Mouse (Mus musculus): ENCODE data around the gene Flg. TPM values are rescaled to one million over a fixed set of nuclear protein-coding genes. Genes with fewer than 3 reads are reported as not detected.

Gene Flg
- not detected in 2 replicates for polyA plus RNA-seq (2014; fragmentation: Nextera tagmentation; extraction: Ambion mirVana)

- Histone ChIP-seq H3K4me1 (replicated peaks; ENCODE audit: control insufficient read depth, insufficient read depth, low read length) (no peaks in the 10 kb centered on the region), H3K9me3 (ENCODE audit: control insufficient read depth, low read length) (no peaks in the 10 kb centered on the region), H3K9ac (no peak within 1 kb of the TSS), H3K27me3 (ENCODE audit: control insufficient read depth, insufficient read depth, low read length) (no peaks in the 10 kb centered on the region), H3K4me3 (replicated peaks; ENCODE audit: low read length) (no peak within 1 kb of the TSS), H3K4me2 (replicated peaks) (no peak within 1 kb of the TSS), H3K27ac (no peak within 1 kb of the TSS), H3K36me3 (replicated peaks; ENCODE audit: control insufficient read depth, insufficient read depth) (no peaks in the 10 kb centered on the region)
- WGBS = 89% methylated on average over 2 of the region's 2 CpGs
- DNase-seq (ENCODE audit: low spot score) = no peak
- no peak for ATAC-seq (ENCODE audit: low FRiP score)
Observed at GRCm38 (mm10) chr3:93273223-93273622, at the start of gene Flg. Gene Flg (plus strand): TSS chr3:93273523.

GRCm38 (mm10) chr3:93297542-93297941 is 24.2 kb downstream of the Flg start:
- Histone ChIP-seq H3K4me3 (replicated peaks; ENCODE audit: low read length) (no peak overlapping the region), H3K4me2 (replicated peaks) (no peak overlapping the region), H3K9me3 (ENCODE audit: control insufficient read depth, low read length) (no peaks in the 10 kb centered on the region), H3K9ac (no peak overlapping the region), H3K27ac (no peak overlapping the region), H3K36me3 (replicated peaks; ENCODE audit: control insufficient read depth, insufficient read depth) (no peaks in the 10 kb centered on the region), H3K27me3 (ENCODE audit: control insufficient read depth, insufficient read depth, low read length) (no peaks in the 10 kb centered on the region), H3K4me1 (replicated peaks; ENCODE audit: control insufficient read depth, insufficient read depth, low read length) (no peaks in the 10 kb centered on the region)
- no peak for ATAC-seq (ENCODE audit: low FRiP score)
- no peak for DNase-seq (ENCODE audit: low spot score)
- 93% methylated on average over 2 of the region's 2 CpGs for WGBS

GRCm38 (mm10) chr3:93299832-93300231 is 26.5 kb downstream of the Flg start:
- Histone ChIP-seq H3K4me3 (replicated peaks; ENCODE audit: low read length) (no peak overlapping the region), H3K9me3 (ENCODE audit: control insufficient read depth, low read length) (0 out of 2 replicates have a peak, but pooled peaks cover 4% of the 10 kb centered on the region), H3K27me3 (ENCODE audit: control insufficient read depth, insufficient read depth, low read length) (no peaks in the 10 kb centered on the region), H3K4me1 (replicated peaks; ENCODE audit: control insufficient read depth, insufficient read depth, low read length) (no peaks in the 10 kb centered on the region), H3K4me2 (replicated peaks) (no peak overlapping the region), H3K27ac (no peak overlapping the region), H3K36me3 (replicated peaks; ENCODE audit: control insufficient read depth, insufficient read depth) (no peaks in the 10 kb centered on the region), H3K9ac (no peak overlapping the region)
- 87% methylated on average over 6 of the region's 6 CpGs for WGBS
- ATAC-seq (ENCODE audit: low FRiP score) (no peak), DNase-seq (ENCODE audit: low spot score) (no peak)

DNA sequence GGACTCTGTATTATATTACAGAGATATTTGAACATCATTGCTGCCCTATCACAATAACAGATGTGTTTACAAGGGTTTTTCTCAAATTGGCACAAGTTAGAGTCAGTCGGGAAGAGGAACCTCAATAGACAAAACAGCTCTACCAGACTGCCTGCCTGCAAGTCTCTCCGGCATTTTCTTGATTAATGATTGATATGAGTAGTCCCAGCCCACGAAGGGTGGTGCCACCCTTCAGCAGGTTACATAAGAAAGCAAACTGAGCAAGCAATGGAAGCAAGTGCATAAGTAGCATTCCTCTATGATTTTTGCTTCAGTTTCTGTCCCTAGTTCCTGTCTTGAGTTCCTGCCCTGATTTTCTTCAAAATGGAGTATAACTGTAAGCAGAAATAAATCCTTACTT is 28.6 kb downstream of the Flg start:
- DNase-seq (ENCODE audit: low spot score) = no peak
- Histone ChIP-seq H3K4me2 (replicated peaks) (no peak overlapping the region), H3K27ac (no peak overlapping the region), H3K9me3 (ENCODE audit: control insufficient read depth, low read length) (0 out of 2 replicates have a peak, but pooled peaks cover 4% of the 10 kb centered on the region), H3K9ac (no peak overlapping the region), H3K36me3 (replicated peaks; ENCODE audit: control insufficient read depth, insufficient read depth) (no peaks in the 10 kb centered on the region), H3K4me1 (replicated peaks; ENCODE audit: control insufficient read depth, insufficient read depth, low read length) (no peaks in the 10 kb centered on the region), H3K27me3 (ENCODE audit: control insufficient read depth, insufficient read depth, low read length) (no peaks in the 10 kb centered on the region), H3K4me3 (replicated peaks; ENCODE audit: low read length) (no peak overlapping the region)
- WGBS = 80% methylated on average over 3 of the region's 3 CpGs
- ATAC-seq (ENCODE audit: low FRiP score) = no peak

DNA sequence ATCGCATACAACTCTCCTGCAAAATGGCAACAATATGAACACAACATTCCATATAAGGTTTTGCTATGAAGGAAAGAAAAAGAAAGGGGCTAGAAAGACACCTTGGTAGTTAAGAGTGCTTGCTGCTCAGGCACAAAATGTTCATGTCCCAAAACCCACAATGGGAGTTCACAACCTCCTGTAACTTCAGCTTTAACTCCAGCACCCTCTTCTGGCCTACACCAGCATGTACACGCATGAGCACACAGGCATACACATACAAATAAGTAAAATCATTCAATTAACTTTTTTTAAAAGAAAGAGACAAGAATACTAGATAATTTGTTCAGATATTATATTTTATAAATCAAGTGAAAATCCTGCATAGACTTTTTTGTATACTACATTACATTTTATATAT is 32.8 kb downstream of the Flg start:
- Histone ChIP-seq H3K4me1 (replicated peaks; ENCODE audit: control insufficient read depth, insufficient read depth, low read length) (no peaks in the 10 kb centered on the region), H3K9ac (no peak overlapping the region), H3K4me3 (replicated peaks; ENCODE audit: low read length) (no peak overlapping the region), H3K4me2 (replicated peaks) (no peak overlapping the region), H3K27ac (no peak overlapping the region), H3K9me3 (ENCODE audit: control insufficient read depth, low read length) (0 out of 2 replicates have a peak, but pooled peaks cover 4% of the 10 kb centered on the region), H3K27me3 (ENCODE audit: control insufficient read depth, insufficient read depth, low read length) (no peaks in the 10 kb centered on the region), H3K36me3 (replicated peaks; ENCODE audit: control insufficient read depth, insufficient read depth) (no peaks in the 10 kb centered on the region)
- ATAC-seq (ENCODE audit: low FRiP score) (no peak), DNase-seq (ENCODE audit: low spot score) (no peak)
- WGBS = 77% methylated on average over 2 of the region's 2 CpGs

DNA sequence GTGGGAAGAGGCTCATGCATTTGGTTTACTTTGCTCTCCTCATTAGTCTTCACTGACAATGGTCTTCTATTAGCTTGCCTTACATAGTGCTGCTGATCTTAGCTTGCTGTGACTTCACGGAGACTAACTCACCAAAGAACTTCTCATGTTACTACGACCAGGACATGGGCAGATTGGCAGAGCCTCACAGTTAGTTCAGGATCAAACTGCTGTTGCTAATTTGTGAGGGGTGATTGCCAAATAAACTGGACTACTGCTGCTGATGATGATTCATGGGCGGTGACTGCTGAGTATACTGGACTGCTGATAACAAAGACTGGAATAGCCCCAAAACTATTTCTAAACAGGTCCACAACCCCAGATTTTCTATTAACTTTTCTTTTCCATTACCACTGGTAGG is 38.0 kb downstream of the Flg start:
- H3K36me3 ChIP-seq (replicated peaks; ENCODE audit: control insufficient read depth, insufficient read depth) = no peaks in the 10 kb centered on the region
- ATAC-seq (ENCODE audit: low FRiP score) (no peak), DNase-seq (ENCODE audit: low spot score) (no peak)
- H3K4me2 ChIP-seq (replicated peaks) = no peak overlapping the region
- 82% methylated on average over 3 of the region's 3 CpGs for WGBS
- no peaks in the 10 kb centered on the region for H3K27me3 ChIP-seq (ENCODE audit: control insufficient read depth, insufficient read depth, low read length)
- H3K4me3 ChIP-seq (replicated peaks; ENCODE audit: low read length) = no peak overlapping the region
- no peaks in the 10 kb centered on the region for H3K9me3 ChIP-seq (ENCODE audit: control insufficient read depth, low read length)
- no peak overlapping the region for H3K9ac ChIP-seq
- H3K4me1 ChIP-seq (replicated peaks; ENCODE audit: control insufficient read depth, insufficient read depth, low read length) = no peaks in the 10 kb centered on the region
- no peak overlapping the region for H3K27ac ChIP-seq

DNA sequence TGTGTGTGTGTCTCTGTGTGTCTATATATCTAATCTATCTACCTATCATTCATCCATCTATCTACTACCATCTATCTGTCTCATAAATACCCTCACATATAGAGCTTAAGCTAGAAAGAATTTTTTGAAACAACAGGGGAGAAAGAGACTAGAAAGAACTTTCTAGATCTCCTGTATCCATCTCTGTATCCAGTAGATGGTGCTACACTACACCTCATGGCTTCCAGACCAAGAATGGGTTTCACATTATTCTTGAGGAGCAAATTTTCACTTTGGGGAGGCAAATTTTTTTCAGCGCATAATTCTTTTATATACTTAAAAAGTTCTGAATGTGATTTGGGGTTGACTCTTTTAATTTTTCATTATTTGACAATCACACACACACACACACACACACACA is 41.1 kb downstream of the Flg start:
- Histone ChIP-seq H3K9me3 (ENCODE audit: control insufficient read depth, low read length) (no peaks in the 10 kb centered on the region), H3K4me3 (replicated peaks; ENCODE audit: low read length) (no peak overlapping the region), H3K36me3 (replicated peaks; ENCODE audit: control insufficient read depth, insufficient read depth) (no peaks in the 10 kb centered on the region), H3K4me2 (replicated peaks) (no peak overlapping the region), H3K9ac (no peak overlapping the region), H3K27me3 (ENCODE audit: control insufficient read depth, insufficient read depth, low read length) (no peaks in the 10 kb centered on the region), H3K27ac (no peak overlapping the region), H3K4me1 (replicated peaks; ENCODE audit: control insufficient read depth, insufficient read depth, low read length) (no peaks in the 10 kb centered on the region)
- DNase-seq (ENCODE audit: low spot score) (no peak), ATAC-seq (ENCODE audit: low FRiP score) (no peak)
- WGBS = 97% methylated on average over 1 of the region's 1 CpGs

DNA sequence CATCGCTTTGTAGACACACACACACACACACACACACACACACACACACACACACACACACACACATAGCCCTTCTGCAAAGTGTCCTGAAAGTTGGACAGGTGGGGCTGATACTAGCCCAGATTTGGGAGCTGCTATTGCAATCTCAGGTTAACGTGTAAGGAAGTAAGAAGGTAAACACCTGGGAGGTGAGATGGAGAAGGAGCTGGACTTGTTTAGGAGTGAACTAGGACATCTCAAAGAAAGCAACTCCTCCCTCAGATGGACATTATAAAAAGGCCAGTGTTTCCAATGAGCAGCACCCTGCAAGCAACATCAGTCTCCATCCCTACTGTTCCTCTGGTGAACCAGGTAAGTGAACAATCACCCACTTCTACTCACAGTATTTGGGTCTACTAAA is 46.1 kb downstream of the Flg start, which contains the start of gene Hrnr:
Gene Hrnr (plus strand): TSS at position 301 of the 400 bp plus-strand sequence.
- WGBS = 86% methylated on average over 2 of the region's 2 CpGs
- ATAC-seq (ENCODE audit: low FRiP score) = no peak
- no peaks in the 10 kb centered on the region for H3K4me1 ChIP-seq (replicated peaks; ENCODE audit: control insufficient read depth, insufficient read depth, low read length)

GRCm38 (mm10) chr3:93337749-93338148 is 64.4 kb downstream of the Flg start:
- ATAC-seq (ENCODE audit: low FRiP score) (no peak), DNase-seq (ENCODE audit: low spot score) (no peak)
- Histone ChIP-seq H3K9ac (no peak overlapping the region), H3K27ac (no peak overlapping the region), H3K27me3 (ENCODE audit: control insufficient read depth, insufficient read depth, low read length) (no peaks in the 10 kb centered on the region), H3K4me3 (replicated peaks; ENCODE audit: low read length) (no peak overlapping the region), H3K4me2 (replicated peaks) (no peak overlapping the region), H3K36me3 (replicated peaks; ENCODE audit: control insufficient read depth, insufficient read depth) (no peaks in the 10 kb centered on the region), H3K4me1 (replicated peaks; ENCODE audit: control insufficient read depth, insufficient read depth, low read length) (no peaks in the 10 kb centered on the region), H3K9me3 (ENCODE audit: control insufficient read depth, low read length) (no peaks in the 10 kb centered on the region)

More for the DNA sequence above, 46.1 kb downstream of the Flg start, which contains the start of gene Hrnr:
- DNase-seq (ENCODE audit: low spot score) = no peak
- Histone ChIP-seq H3K9ac (no peak within 1 kb of the TSS), H3K4me2 (replicated peaks) (no peak within 1 kb of the TSS), H3K36me3 (replicated peaks; ENCODE audit: control insufficient read depth, insufficient read depth) (no peaks in the 10 kb centered on the region), H3K9me3 (ENCODE audit: control insufficient read depth, low read length) (no peaks in the 10 kb centered on the region), H3K4me3 (replicated peaks; ENCODE audit: low read length) (no peak within 1 kb of the TSS), H3K27me3 (ENCODE audit: control insufficient read depth, insufficient read depth, low read length) (no peaks in the 10 kb centered on the region), H3K27ac (no peak within 1 kb of the TSS)

- Histone ChIP-seq H3K4me2 (replicated peaks) (no peak overlapping the region), H3K36me3 (replicated peaks; ENCODE audit: control insufficient read depth, insufficient read depth) (no peaks in the 10 kb centered on the region), H3K27me3 (ENCODE audit: control insufficient read depth, insufficient read depth, low read length) (no peaks in the 10 kb centered on the region), H3K27ac (no peak overlapping the region), H3K4me3 (replicated peaks; ENCODE audit: low read length) (no peak overlapping the region), H3K9me3 (ENCODE audit: control insufficient read depth, low read length) (no peaks in the 10 kb centered on the region), H3K4me1 (replicated peaks; ENCODE audit: control insufficient read depth, insufficient read depth, low read length) (no peaks in the 10 kb centered on the region), H3K9ac (no peak overlapping the region)
- ATAC-seq (ENCODE audit: low FRiP score) (no peak), DNase-seq (ENCODE audit: low spot score) (no peak)
- WGBS = 88% methylated on average over 4 of the region's 4 CpGs
Observed at GRCm38 (mm10) chr3:93340021-93340420, 66.7 kb downstream of the Flg start.
